Mouse (Mus musculus) myocyte (in vitro differentiated cells): ENCODE results near the gene Ankrd49.

ENCODE experiments used
- E2F4 ChIP-seq: IDR thresholded peaks from one replicate; pipeline ENCODE4 v1.6.1; 2011; ENCODE audit warnings: mild to moderate bottlenecking, control low read depth, moderate library complexity; ENCODE audit not compliant: insufficient read depth
- MAX ChIP-seq: IDR thresholded peaks from one replicate; pipeline ENCODE4 v1.6.1; 2011; ENCODE audit warnings: low read depth, mild to moderate bottlenecking, control low read depth
- MYOG ChIP-seq, 3 experiments: IDR thresholded peaks; one replicate each; pipeline ENCODE4 v1.6.1; 2011; ENCODE audit warnings: control low read depth in 2 of 3, low read depth in 2 of 3, mild to moderate bottlenecking in 2 of 3; ENCODE audit not compliant: insufficient read length in 2 of 3, control insufficient read depth in 1 of 3, insufficient read depth in 1 of 3
- POLR2A ChIP-seq: IDR thresholded peaks from one replicate; pipeline ENCODE4 v1.6.1; 2011; ENCODE audit warnings: low read depth, mild to moderate bottlenecking, control low read depth, moderate library complexity; ENCODE audit not compliant: insufficient read length
- USF1 ChIP-seq: IDR thresholded peaks from one replicate; pipeline ENCODE4 v1.6.1; 2011; ENCODE audit warnings: low read depth, mild to moderate bottlenecking, control low read depth, moderate library complexity

GRCm38 (mm10) chr9:14759261-14759660, 25.4 kb downstream of the Ankrd49 start:
- no peak for TF ChIP-seq MAX
- TF ChIP-seq POLR2A: no peak
- TF ChIP-seq USF1: no peak
- no peak for TF ChIP-seq MYOG (IDR thresholded peaks at IDR 0.05; ENCODE audit: control insufficient read depth in 1 of 3, insufficient read depth in 1 of 3, insufficient read length in 2 of 3, low read depth in 2 of 3)
- TF ChIP-seq E2F4: no peak
